Mouse (Mus musculus) urinary bladder, adult 18-20 months (tissue): ENCODE results near the gene Gpr142.

Experiments
- DNase-seq, 2 experiments: peaks; one replicate each; pipeline ENCODE4 v3.0.0; 2022; ENCODE audit warnings: low spot score in 2 of 2, mixed read lengths in 2 of 2

Gpr142 gene

DNA sequence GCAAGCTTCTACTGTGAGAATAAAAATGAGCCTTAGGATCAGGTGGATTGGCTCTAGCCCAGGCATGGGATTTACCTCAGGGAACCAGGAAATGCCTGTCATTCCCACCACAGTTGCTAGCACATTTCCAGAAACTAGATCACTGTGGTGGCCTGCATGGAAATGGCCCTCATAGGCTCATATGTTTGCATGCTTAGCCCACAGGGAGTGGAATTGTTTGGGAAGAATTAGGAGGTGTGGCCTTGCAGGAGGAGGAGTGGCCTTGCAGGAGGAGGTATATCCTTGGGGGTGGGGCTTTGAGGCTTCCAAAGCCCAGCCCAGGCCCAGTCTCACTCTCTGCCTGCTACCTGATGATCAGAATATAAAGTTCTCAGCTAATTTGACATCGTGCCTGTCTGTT lies 3.2 kb downstream of the Gpr142 start:
- DNase-seq, result no peak

DNA sequence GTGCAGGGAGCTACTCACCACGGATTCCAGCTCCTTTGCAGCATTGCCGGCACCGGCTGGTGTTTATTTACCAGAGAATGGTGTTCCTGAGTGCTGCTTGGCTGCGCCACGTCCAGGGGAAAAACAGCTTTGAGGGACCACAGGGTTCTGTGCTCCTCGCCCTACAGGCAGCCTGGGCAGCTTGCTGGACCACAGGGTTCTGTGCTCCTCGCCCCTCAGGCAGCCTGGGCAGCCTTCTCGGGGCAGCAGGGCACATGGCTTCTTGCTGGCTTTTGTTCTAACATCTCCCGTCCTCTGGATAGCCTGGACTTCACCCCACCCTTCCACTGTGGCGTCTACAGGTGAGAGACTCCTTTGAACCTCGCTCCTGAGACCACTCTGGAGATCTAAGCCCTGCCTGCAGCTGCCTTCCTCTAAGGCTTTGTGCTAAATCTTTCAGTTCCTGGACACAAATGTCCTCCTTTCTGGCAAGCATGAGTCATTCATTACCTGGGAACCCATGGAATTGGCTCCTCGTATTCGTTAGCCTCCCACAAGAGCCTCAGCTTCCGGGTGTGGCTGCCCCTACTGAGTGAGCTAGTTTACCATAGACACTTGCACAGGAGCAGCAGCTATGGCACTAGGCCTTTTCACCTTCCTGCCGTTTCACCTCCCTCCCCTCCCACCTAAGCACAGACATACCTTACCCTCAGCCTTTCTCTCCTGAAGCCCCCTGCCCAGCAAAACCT lies 4.0 kb downstream of the Gpr142 start:
- DNase-seq, result no peak

DNA sequence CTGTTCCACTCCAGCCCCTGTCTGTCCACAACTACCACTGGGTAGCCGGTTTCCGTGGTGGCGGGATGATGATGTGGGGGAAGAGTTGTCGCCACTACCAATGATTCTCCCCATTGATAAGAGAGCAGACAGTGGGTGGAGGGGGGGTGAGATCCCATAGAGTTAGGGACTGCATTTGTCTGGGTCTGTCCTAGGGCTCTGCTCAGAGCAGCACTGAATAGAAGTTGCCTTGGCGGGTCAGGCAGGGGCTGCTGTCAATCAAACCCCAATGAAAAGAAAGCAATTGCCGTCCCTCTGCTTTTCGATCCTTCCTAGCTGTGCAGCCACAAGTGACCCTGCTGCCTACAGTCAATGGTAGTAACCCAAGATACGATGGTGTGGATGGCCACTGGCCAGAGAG lies 5.3 kb downstream of the Gpr142 start:
- DNase-seq, result no peak

DNA sequence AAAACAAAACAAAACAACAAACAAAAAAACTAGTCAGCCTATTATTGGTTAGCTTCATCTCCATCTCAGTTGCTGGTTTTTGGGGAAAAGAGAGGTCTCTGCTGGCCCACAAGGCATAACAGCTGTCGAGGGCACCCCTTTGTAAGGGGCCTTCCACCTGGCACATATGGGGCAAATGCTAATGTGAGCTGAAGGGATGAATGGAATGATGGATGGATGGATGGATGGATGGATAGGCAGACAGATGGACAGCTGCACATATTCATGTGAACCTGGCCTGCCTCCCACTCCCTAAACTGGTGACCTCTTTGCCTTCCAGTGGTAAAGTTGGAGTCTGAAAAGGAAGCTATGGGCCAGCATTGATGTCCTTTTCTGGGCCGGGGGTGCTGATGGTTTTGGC lies 8.3 kb downstream of the Gpr142 start:
- no peak for DNase-seq

DNA sequence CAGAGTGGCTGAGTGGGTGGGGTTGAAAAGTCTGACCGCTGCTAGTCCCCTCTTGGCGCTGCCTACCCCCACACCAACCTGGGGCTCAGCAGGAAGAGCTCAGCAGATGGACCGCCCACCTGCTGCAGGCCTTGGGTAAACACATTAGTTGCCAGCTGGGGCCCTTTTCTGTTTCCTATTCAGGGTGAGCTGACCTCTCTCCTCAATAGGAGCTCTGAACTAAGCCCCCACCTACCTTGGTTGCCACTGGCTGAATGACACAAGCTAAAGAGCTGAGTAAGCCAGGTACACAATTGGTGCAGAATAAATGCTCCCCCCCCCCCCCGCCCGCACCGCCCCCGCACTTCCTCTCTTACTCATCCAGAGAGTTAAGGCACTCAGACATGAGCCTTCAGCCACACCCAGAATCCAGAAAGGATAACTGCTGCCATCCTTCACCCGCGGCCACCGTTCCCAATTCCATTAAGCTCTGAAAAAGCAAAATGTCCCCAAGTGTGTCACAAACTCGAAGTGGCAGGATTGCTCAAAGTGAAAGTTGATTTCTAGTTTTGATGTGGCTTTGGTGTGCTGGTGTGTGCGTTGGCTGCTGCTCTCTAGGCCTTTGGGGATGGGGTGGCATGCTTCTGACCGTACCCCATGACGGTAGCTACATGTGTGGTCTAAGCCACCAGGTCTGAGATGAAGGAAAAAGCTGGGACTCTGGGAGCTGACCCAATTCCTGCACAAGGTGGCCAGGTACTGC lies 9.1 kb downstream of the Gpr142 start:
- no peak for DNase-seq

DNA sequence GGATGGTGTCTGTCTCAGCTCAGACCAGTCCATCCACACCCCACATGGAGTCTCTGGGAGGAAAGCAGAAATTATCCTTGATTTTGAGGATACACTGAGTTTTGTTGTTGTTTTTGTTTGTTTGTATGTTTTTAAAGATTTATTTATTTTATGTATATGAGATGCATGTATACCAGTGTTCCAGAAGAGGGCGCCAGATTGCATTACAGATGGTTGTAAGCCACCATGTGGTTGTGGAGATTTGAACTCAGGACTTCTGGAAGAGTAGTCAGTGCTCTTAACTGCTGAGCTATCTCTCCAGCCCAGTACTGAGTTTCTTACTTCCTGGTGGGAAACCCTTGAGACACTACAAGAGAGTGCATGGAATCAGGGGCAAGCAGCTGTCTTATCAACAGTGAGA lies 10.6 kb downstream of the Gpr142 start:
- DNase-seq, result no peak

- DNase-seq, result no peak
Measured at GRCm38 (mm10) chr11:114810344-114810743, 11.6 kb downstream of the Gpr142 start.

DNA sequence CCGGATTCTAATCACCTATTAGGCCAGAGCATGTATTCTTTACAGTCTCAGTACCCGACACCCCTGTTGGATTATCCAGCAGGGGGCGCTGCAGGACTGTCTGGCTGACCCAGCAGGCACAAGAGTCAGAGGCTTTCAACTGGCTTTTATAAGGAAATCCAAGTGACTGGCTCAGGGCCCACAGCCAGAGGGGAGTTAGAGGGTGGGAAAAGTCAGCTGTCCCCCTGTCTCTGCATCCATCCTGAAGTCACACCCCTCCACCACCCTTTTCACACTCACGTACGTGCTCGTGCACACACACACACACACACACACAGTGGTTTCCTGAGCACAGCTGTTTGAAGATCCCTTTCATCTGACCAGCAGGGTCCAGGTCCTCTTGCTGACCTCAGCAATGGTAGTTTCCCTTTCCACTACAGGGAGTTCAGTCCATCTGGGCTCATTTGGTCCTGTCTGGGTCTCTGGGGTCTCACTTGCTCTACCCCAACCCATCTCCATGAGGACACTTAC lies 14.1 kb downstream of the Gpr142 start:
- DNase-seq, result peak; percentile 82 to 89

DNA sequence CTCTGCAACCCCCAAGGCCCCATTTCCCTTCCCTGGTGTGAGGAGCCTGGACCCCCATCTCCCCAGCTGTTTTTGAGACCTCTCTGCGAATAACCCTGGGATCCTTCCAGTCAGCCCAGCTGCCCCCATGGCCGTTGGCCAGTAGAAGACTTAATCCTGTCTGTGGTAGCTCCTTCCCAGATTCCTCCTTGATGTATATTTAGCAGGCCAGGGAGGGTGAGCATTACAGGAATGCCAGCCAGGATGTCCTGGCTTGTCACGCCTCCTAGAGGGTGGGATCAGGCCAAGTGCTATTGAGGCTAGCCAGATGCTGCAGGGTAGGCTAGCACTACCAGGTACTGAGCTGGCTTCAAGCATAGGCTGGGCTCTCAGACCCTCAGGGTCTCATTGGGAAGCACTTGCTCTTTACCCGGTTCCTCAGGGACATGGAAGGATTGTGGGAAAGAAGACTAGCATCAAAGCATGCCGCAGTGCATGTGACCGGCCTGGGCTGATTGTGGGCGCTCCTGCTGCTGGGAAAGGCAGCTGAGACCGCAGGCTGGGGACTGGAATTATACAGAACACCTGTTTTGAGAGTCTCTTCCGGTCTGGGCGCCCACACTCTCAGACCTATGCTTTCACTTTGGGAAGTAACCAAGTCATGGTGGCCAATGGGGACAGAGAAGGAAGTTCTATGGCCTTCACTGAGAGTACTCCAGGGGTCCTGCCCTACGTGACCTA lies 16.3 kb downstream of the Gpr142 start:
- no peak for DNase-seq

DNA sequence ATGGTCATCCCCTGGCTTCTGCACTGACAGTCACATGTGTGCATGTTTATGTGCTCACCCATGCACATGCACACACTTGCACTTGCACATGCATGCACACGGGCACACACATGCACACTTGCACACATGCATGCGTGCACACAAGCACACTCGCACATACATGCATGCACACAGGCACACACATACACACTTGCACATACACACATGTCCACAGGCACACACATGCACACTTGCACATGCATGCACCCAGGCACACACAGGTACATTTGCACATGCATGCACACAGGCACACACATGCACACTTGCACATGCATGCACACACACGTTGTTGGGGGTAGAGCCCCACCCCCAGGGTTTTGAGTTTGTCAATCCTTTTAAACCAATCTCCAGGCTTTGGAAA lies 18.2 kb downstream of the Gpr142 start:
- no peak for DNase-seq

- no peak for DNase-seq
Measured at GRCm38 (mm10) chr11:114818185-114818584, 19.5 kb downstream of the Gpr142 start.

DNA sequence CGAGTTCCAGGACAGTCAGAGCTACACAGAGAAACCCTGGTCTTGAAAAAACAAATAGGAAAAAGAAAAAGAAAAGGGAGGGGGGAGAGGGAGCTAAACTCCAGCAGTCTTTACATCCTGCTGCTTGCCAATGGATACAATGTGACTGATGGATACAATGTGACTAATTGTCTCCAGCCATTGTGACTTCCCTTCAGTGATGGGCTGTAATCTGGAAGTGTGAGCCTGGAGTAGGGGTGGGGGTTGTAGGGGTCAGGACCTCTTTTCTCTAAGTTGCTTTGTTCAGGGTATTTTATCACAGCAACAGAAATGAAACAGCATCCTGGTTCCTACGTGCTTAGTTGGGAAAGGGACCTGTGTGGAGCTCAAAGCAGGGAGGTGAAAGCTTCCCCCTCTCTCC lies 20.4 kb downstream of the Gpr142 start:
- no peak for DNase-seq

DNA sequence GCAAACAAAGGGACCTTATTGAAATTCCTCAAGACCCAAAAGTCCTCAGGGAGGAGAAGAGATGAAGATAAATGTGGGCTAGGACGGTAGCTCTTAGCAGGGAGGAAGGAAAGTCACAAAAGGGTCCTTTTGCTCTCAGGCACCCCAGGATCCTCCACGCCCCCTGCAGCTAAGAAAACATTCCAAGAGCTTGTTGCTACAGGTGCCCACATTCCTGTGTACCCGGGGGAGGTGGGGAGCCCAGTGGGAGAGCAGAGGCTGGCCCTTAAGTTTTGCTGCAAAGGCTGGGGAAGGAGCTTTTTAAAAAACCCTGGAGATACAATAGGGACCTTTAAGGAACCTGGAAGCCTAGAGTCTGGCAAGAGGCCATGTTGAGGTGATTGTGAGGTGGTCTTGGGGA lies 21.7 kb downstream of the Gpr142 start:
- no peak for DNase-seq

DNA sequence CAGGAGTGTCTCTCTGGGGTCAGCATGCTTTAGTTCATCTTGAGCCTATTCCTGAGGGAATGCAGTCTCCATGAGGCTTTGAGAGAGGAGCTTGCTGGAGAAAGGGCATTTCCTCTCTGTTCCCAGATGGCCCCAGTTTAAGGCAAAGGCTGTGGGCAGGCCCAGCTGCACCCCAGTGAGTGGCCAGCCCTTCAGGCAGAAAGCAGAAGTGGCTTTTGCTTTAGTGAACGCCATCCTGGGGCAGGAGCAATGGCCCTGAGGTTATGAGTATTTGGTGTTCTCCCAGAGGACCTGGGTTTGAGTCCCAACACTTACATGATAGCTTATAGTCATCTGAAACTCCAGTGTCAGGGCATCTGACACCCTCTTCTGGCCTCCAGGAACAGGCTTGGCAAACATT lies 22.6 kb downstream of the Gpr142 start:
- no peak for DNase-seq

- DNase-seq, result no peak
Measured at GRCm38 (mm10) chr11:114822727-114823126, 24.0 kb downstream of the Gpr142 start.

DNA sequence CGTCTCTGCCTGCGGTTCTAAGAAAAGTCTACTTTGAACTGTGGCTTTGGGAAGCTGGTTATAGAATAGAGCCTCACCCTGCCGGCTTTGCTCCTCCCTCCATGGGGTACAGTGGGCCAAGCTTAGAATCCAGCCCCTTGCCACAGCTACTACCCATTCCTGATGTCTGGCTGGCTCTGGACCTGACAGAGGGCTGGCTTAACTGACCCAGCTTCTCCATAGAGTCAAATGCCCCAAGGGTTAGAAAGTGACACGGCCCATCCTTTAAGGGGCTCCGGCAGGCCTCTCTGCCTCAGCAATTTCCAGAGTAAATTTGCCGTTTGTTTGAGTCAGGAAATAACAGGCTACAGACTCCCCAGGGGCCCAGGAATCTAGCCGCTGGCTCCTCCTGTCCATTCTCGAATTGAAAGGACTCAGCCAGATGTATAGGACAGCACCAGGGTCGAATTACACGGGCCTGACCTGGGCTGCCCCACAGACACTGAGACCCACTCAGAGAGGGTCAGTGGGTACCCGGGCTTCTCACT lies 24.5 kb downstream of the Gpr142 start:
- DNase-seq, result no peak

DNA sequence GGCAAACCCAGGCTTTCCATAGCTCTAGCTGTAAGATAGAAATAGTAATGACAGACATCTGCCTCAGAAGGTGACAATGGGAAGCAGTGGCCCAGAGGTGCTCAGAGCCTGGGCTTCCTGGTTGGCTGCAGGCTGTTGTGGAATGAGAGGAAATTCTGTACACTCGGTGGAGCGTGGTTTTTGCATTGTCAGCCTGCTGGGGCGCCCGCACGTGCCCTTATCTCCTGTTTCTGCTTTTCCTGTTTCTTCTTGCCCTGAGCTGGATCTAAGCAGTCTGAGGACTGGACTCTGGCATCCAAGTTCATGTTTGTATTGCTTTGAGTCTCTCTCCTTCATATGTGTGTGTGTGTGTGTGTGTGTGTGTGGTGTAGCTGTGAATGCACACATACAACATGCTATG lies 28.0 kb downstream of the Gpr142 start:
- DNase-seq, result no peak

GRCm38 (mm10) chr11:114829499-114830432 lies 31.0 kb downstream of the Gpr142 start:
- peak; percentile 50 to 52 for DNase-seq

- no peak for DNase-seq
Measured at GRCm38 (mm10) chr11:114830433-114830773, 31.7 kb downstream of the Gpr142 start.

DNA sequence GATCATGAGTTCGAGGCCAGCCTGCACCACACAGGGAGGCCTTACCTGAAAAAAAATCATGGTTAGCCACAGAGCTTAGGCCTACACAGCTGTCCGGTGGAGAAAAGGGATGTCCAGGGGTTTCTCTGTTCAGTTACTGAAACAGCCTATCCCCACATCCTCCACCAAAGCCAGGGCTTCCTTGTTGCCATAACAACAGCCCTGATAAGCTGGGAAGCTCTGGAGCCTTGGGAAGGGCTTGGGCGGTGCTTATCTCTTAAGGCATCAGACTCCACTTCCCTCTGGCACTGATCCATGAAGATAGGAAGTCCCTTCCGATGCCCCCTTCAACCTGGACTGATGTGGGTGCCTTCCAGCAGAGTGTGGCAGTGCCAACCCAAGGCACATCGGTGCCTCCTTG lies 34.4 kb downstream of the Gpr142 start:
- no peak for DNase-seq

GRCm38 (mm10) chr11:114843818-114844463 lies 45.2 kb downstream of the Gpr142 start:
- DNase-seq, result no peak
